24 mouse cellular contexts compared by ENCODE assay signal in the genomic region with DNA sequence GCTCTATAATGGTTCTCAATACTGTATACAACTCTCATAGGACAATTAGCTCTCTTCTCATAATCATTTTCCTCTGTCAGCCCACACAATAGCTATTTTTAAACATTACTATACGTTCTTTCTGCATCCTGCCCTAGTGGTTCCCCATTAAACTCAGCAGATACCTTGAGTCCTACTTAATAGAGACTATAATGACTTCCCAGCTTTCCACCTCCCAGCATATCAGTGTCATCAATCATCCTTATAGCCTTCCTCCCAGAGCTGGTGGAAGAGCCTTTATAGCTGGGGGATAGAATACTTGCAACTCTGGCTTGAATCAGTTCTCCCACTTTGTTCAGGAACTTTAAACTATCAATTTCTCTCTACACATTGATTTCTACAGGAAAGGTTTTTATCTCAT.
DNase-seq lines count a peak whose midpoint lies in the region; ATAC-seq lines count a peak whose summit lies in the region.
"Had no signal": no experiment of that assay in that cellular context is flagged by ENCODE, and none has a peak within 500 bp of the region (broad histone marks: within the 10 kb centered on the region; RNA-seq: fewer than 3 reads in every experiment).

No protein-coding gene starts in this region.

- H3K36me3 ChIP-seq in hindbrain, embryonic 13.5 days = no peaks in the 10 kb centered on the region
- no peaks in the 10 kb centered on the region for H3K36me3 ChIP-seq in hindbrain, embryonic 11.5 days (ENCODE audit: control insufficient read depth, insufficient read depth, low read length)
- no peaks in the 10 kb centered on the region for H3K36me3 ChIP-seq in hindbrain, embryonic 15.5 days
- no peaks in the 10 kb centered on the region for H3K36me3 ChIP-seq in hindbrain, embryonic 10.5 days
- no peaks in the 10 kb centered on the region for H3K36me3 ChIP-seq in neural tube, embryonic 13.5 days
- no peaks in the 10 kb centered on the region for H3K36me3 ChIP-seq in liver, embryonic 11.5 days (ENCODE audit: control insufficient read depth, insufficient read depth, low read length)
- H3K36me3 ChIP-seq: embryonic facial prominence, embryonic 10.5 days; embryonic facial prominence, embryonic 12.5 days; G1E had no signal

- no peak overlapping the region for H3K4me3 ChIP-seq in hindbrain, embryonic 13.5 days
- H3K4me3 ChIP-seq in hindbrain, embryonic 11.5 days (ENCODE audit: low read depth, low read length) = no peak overlapping the region
- no peak overlapping the region for H3K4me3 ChIP-seq in hindbrain, embryonic 15.5 days
- no peak overlapping the region for H3K4me3 ChIP-seq in hindbrain, embryonic 10.5 days
- no peak overlapping the region for H3K4me3 ChIP-seq in neural tube, embryonic 13.5 days
- no peak overlapping the region for H3K4me3 ChIP-seq in liver, embryonic 11.5 days (ENCODE audit: low read depth, low read length)
- H3K4me3 ChIP-seq: embryonic facial prominence, embryonic 10.5 days; embryonic facial prominence, embryonic 12.5 days; forebrain, embryonic 13.5 days had no signal

- H3K4me2 ChIP-seq in hindbrain, embryonic 13.5 days = no peak overlapping the region
- H3K4me2 ChIP-seq in hindbrain, embryonic 11.5 days (replicated peaks; ENCODE audit: low read depth, low read length) = no peak overlapping the region
- no peak overlapping the region for H3K4me2 ChIP-seq in hindbrain, embryonic 15.5 days
- H3K4me2 ChIP-seq in neural tube, embryonic 13.5 days = no peak overlapping the region
- H3K4me2 ChIP-seq in liver, embryonic 11.5 days = no peak overlapping the region
- H3K4me2 ChIP-seq: embryonic facial prominence, embryonic 12.5 days; forebrain, embryonic 13.5 days had no signal

- no peak for DNase-seq in hindbrain, embryonic 11.5 days (ENCODE audit: low spot score)
- no peak for DNase-seq in hindbrain, embryonic 10.5 days (ENCODE audit: low spot score)
- DNase-seq in neural tube, embryonic 10.5 days (ENCODE audit: extremely low spot score, low spot score) = no peak
- no peak for DNase-seq in liver, embryonic 11.5 days (ENCODE audit: low spot score)
- DNase-seq: adrenal gland, adult 8-10 months; adrenal gland, postnatal 14 days; adrenal gland, postnatal 36 days; B cell, adult 2 months; cerebellum, adult 11-12 months; cerebellum, adult 2 months; cerebellum, adult 9-10 months; cerebellum, postnatal 10 days; cerebellum, postnatal 25 days had no signal

- H3K27ac ChIP-seq in hindbrain, embryonic 13.5 days = no peak overlapping the region
- H3K27ac ChIP-seq in hindbrain, embryonic 11.5 days (ENCODE audit: low read depth, low read length) = no peak overlapping the region
- H3K27ac ChIP-seq in hindbrain, embryonic 15.5 days (replicated peaks) = no peak overlapping the region
- H3K27ac ChIP-seq in hindbrain, embryonic 10.5 days = no peak overlapping the region
- H3K27ac ChIP-seq in neural tube, embryonic 13.5 days (replicated peaks) = no peak overlapping the region
- H3K27ac ChIP-seq in liver, embryonic 11.5 days (ENCODE audit: low read depth, low read length) = no peak overlapping the region
- H3K27ac ChIP-seq: embryonic facial prominence, embryonic 10.5 days; embryonic facial prominence, embryonic 12.5 days; forebrain, embryonic 13.5 days had no signal

- 56% methylated on average over 1 of the region's 1 CpGs for WGBS in hindbrain, embryonic 13.5 days
- WGBS in hindbrain, embryonic 11.5 days = 81% methylated on average over 1 of the region's 1 CpGs
- 48% methylated on average over 1 of the region's 1 CpGs for WGBS in hindbrain, embryonic 15.5 days
- WGBS in hindbrain, embryonic 10.5 days = 89% methylated on average over 1 of the region's 1 CpGs
- 51% methylated on average over 1 of the region's 1 CpGs for WGBS in neural tube, embryonic 13.5 days
- 59% methylated on average over 1 of the region's 1 CpGs for WGBS in liver, embryonic 11.5 days

- peak; percentile 59; the same call in 1 of the 2 replicates for ATAC-seq in hindbrain, embryonic 13.5 days (ENCODE audit: low FRiP score)
- ATAC-seq in hindbrain, embryonic 11.5 days (ENCODE audit: low FRiP score) = no peak
- ATAC-seq in hindbrain, embryonic 15.5 days (ENCODE audit: low FRiP score, low read depth) = 0 out of 2 replicates have a peak, but pooled peaks have one; percentile 19
- ATAC-seq in neural tube, embryonic 13.5 days (ENCODE audit: low read depth) = peak; percentile 76
- no peak for ATAC-seq in liver, embryonic 11.5 days (replicated peaks; ENCODE audit: low FRiP score)
- ATAC-seq: activated CD4-positive, CD25-positive, alpha-beta regulatory T cell, adult 4 months; CD4-positive, CD25-positive, alpha-beta regulatory T cell, adult 4 months; forebrain, embryonic 13.5 days; Patski had no signal

- no peaks in the 10 kb centered on the region for H3K9me3 ChIP-seq in hindbrain, embryonic 13.5 days
- no peaks in the 10 kb centered on the region for H3K9me3 ChIP-seq in hindbrain, embryonic 11.5 days (ENCODE audit: control insufficient read depth, low read length)
- H3K9me3 ChIP-seq in hindbrain, embryonic 15.5 days = no peaks in the 10 kb centered on the region
- no peaks in the 10 kb centered on the region for H3K9me3 ChIP-seq in hindbrain, embryonic 10.5 days
- no peaks in the 10 kb centered on the region; the same call in 1 of the 2 replicates for H3K9me3 ChIP-seq in neural tube, embryonic 13.5 days
- no peaks in the 10 kb centered on the region for H3K9me3 ChIP-seq in liver, embryonic 11.5 days (ENCODE audit: control insufficient read depth, low read length)
- H3K9me3 ChIP-seq: embryonic facial prominence, embryonic 10.5 days; embryonic facial prominence, embryonic 12.5 days; forebrain, embryonic 13.5 days; G1E had no signal

- no peaks in the 10 kb centered on the region for H3K27me3 ChIP-seq in hindbrain, embryonic 13.5 days
- H3K27me3 ChIP-seq in hindbrain, embryonic 11.5 days (ENCODE audit: control insufficient read depth, insufficient read depth, low read length) = no peaks in the 10 kb centered on the region
- no peaks in the 10 kb centered on the region for H3K27me3 ChIP-seq in hindbrain, embryonic 15.5 days
- H3K27me3 ChIP-seq in hindbrain, embryonic 10.5 days (ENCODE audit: insufficient read depth, poor library complexity, severe bottlenecking) = no peaks in the 10 kb centered on the region
- H3K27me3 ChIP-seq in neural tube, embryonic 13.5 days = no peaks in the 10 kb centered on the region
- no peaks in the 10 kb centered on the region for H3K27me3 ChIP-seq in liver, embryonic 11.5 days (replicated peaks; ENCODE audit: control insufficient read depth, insufficient read depth, low read length)
- H3K27me3 ChIP-seq: CH12.LX; embryonic facial prominence, embryonic 12.5 days; forebrain, embryonic 13.5 days; Patski had no signal

- H3K9ac ChIP-seq in hindbrain, embryonic 13.5 days = no peak overlapping the region
- no peak overlapping the region for H3K9ac ChIP-seq in hindbrain, embryonic 11.5 days (ENCODE audit: low read depth, low read length)
- H3K9ac ChIP-seq in hindbrain, embryonic 15.5 days = no peak overlapping the region
- H3K9ac ChIP-seq in neural tube, embryonic 13.5 days = no peak overlapping the region
- no peak overlapping the region for H3K9ac ChIP-seq in liver, embryonic 11.5 days (ENCODE audit: low read depth, low read length)
- H3K9ac ChIP-seq: embryonic facial prominence, embryonic 12.5 days; forebrain, embryonic 13.5 days had no signal

- no peaks in the 10 kb centered on the region for H3K4me1 ChIP-seq in hindbrain, embryonic 13.5 days (replicated peaks)
- no peaks in the 10 kb centered on the region for H3K4me1 ChIP-seq in hindbrain, embryonic 11.5 days (replicated peaks; ENCODE audit: control insufficient read depth, insufficient read depth, low read length)
- no peaks in the 10 kb centered on the region for H3K4me1 ChIP-seq in hindbrain, embryonic 15.5 days (replicated peaks)
- no peaks in the 10 kb centered on the region for H3K4me1 ChIP-seq in hindbrain, embryonic 10.5 days (replicated peaks)
- H3K4me1 ChIP-seq in neural tube, embryonic 13.5 days (replicated peaks) = no peaks in the 10 kb centered on the region
- no peaks in the 10 kb centered on the region for H3K4me1 ChIP-seq in liver, embryonic 11.5 days (replicated peaks; ENCODE audit: control insufficient read depth, insufficient read depth, low read length)
- H3K4me1 ChIP-seq: embryonic facial prominence, embryonic 10.5 days; embryonic facial prominence, embryonic 12.5 days; forebrain, embryonic 13.5 days had no signal

Comparison
In these comparisons a context has a peak if more than half of its experiments do, and no peak if none do; other contexts are left out.
1. ATAC-seq: peak in hindbrain, embryonic 13.5 days (single experiment), hindbrain, embryonic 15.5 days (single experiment) and neural tube, embryonic 13.5 days (single experiment); none in hindbrain, embryonic 11.5 days (single experiment) and liver, embryonic 11.5 days (single experiment).